Mouse (Mus musculus) heart, postnatal 0 days (tissue): ENCODE results near the gene Nr2f2. TPM values are rescaled to one million over a fixed set of nuclear protein-coding genes. Genes with fewer than 3 reads are reported as not detected.
A peak's percentile ranks its signal among the peaks of the same experiment; 100 is the strongest.

Experiments used
- ATAC-seq: fragments of 200-750 bp; cut with Nextera tagmentation; 2 replicates; pipeline ENCODE4 v1.8.0; 2017; ENCODE audit warnings: low read depth, moderate number of reproducible peaks, moderate library complexity; ENCODE audit not compliant: insufficient read depth
- DNase-seq: peaks from one replicate; pipeline ENCODE4 v3.0.0-alpha.2; 2016; ENCODE audit warnings: low spot score
- H3K27ac ChIP-seq: fragments of 300-500 bp; sonication (generic); 2 replicates; pipeline ENCODE4 v1.5.1; 2014; ENCODE audit warnings: low read depth, mild to moderate bottlenecking
- H3K27me3 ChIP-seq: fragments of 300-500 bp; sonication (generic); 2 replicates; pipeline ENCODE4 v1.6.1; 2014; ENCODE audit warnings: low read length, mixed read lengths; ENCODE audit not compliant: control insufficient read depth, insufficient read depth
- H3K36me3 ChIP-seq: fragments of 300-500 bp; sonication (generic); replicated peaks from 2 replicates; pipeline ENCODE4 v1.6.1; 2014; ENCODE audit warnings: low read length, mixed read lengths; ENCODE audit not compliant: control insufficient read depth, insufficient read depth
- H3K4me1 ChIP-seq: fragments of 300-500 bp; sonication (generic); 2 replicates; pipeline ENCODE4 v1.6.1; 2014; ENCODE audit warnings: antibody characterized with exemption; ENCODE audit not compliant: control insufficient read depth, insufficient read depth
- H3K4me2 ChIP-seq: fragments of 300-500 bp; sonication (generic); 2 replicates; pipeline ENCODE4 v1.6.1; 2014; ENCODE audit warnings: low read depth, mild to moderate bottlenecking, low read length, moderate library complexity
- H3K4me3 ChIP-seq: fragments of 300-500 bp; sonication (generic); 2 replicates; pipeline ENCODE4 v1.5.1; 2014; ENCODE audit warnings: low read depth, low read length
- H3K9ac ChIP-seq: fragments of 300-500 bp; sonication (generic); replicated peaks from 2 replicates; pipeline ENCODE4 v1.6.1; 2014; ENCODE audit warnings: low read depth, low read length, mixed read lengths
- H3K9me3 ChIP-seq: fragments of 300-500 bp; sonication (generic); replicated peaks from 2 replicates; pipeline ENCODE4 v1.6.1; 2016; ENCODE audit warnings: low read length; ENCODE audit not compliant: control insufficient read depth
- CTCF ChIP-seq: IDR thresholded peaks from 2 replicates; pipeline ENCODE4 v1.5.1; 2016; ENCODE audit warnings: antibody characterized with exemption, control low read depth, low read depth
- EP300 ChIP-seq: IDR thresholded peaks from 2 replicates; pipeline ENCODE4 v1.6.1; 2016; ENCODE audit warnings: antibody characterized with exemption, low read depth
- WGBS: fragments of 180-500 bp; shearing (Covaris S2); extraction: QIAGEN DNeasy Blood & Tissue Kit; methylation state at CpG from one replicate; pipeline ENCODE4 v1.1.7; 2014; 5-methylcytosine and 5-hydroxymethylcytosine counted together
- polyA plus RNA-seq: library from polyadenylated mRNA; unstranded; fragments of >200 nt; fragmentation: Nextera tagmentation; extraction: Ambion mirVana; gene quantifications from 2 replicates; pipeline ENCODE4 v1.2.1, GENCODE M21; 2015
- total RNA-seq: library from RNA; depleted of rRNA; stranded (reverse); fragments of >200 nt; gene quantifications from 2 replicates; pipeline ENCODE4 v1.2.3, GENCODE M21; 2014; ENCODE audit warnings: low replicate concordance

The Nr2f2 gene
- total and polyA plus RNA-seq, 2 experiments from 2014 or later, result 8.3 to 18.2 TPM

GRCm38 (mm10) chr7:70352617-70353016 lies 13.9 kb downstream of the Nr2f2 start:
- Histone ChIP-seq H3K4me1 (no peaks in the 10 kb centered on the region), H3K4me3 (0 out of 2 replicates have a peak overlapping the region, but pooled peaks have one; percentile 18), H3K4me2 (peak overlapping the region; percentile 96), H3K27ac (peak overlapping the region; percentile 20; the same call in 1 of the 2 replicates), H3K9me3 (no peaks in the 10 kb centered on the region), H3K36me3 (0 out of 2 replicates have a peak, but pooled peaks cover 9% of the 10 kb centered on the region), H3K9ac (no peak overlapping the region), H3K27me3 (peaks cover 80% of the 10 kb centered on the region)
- no peak for DNase-seq
- TF ChIP-seq EP300 (no peak), CTCF (no peak)
- no peak for ATAC-seq
- WGBS, result 26% methylated on average over 3 of the region's 3 CpGs

GRCm38 (mm10) chr7:70351981-70352560 lies 14.5 kb downstream of the Nr2f2 start:
- Histone ChIP-seq H3K4me2 (peak overlapping the region; percentile 96), H3K4me1 (no peaks in the 10 kb centered on the region), H3K36me3 (0 out of 2 replicates have a peak, but pooled peaks cover 6% of the 10 kb centered on the region), H3K4me3 (peak overlapping the region; percentile 74), H3K9me3 (no peaks in the 10 kb centered on the region), H3K9ac (peak overlapping the region; percentile 77; the same call in 1 of the 2 replicates), H3K27ac (peak overlapping the region; percentile 84; the same call in 1 of the 2 replicates), H3K27me3 (peaks cover 81% of the 10 kb centered on the region)
- ATAC-seq (no peak), DNase-seq (no peak)
- TF ChIP-seq EP300 (no peak), CTCF (no peak)
- 14% methylated on average over 1 of the region's 1 CpGs for WGBS

DNA sequence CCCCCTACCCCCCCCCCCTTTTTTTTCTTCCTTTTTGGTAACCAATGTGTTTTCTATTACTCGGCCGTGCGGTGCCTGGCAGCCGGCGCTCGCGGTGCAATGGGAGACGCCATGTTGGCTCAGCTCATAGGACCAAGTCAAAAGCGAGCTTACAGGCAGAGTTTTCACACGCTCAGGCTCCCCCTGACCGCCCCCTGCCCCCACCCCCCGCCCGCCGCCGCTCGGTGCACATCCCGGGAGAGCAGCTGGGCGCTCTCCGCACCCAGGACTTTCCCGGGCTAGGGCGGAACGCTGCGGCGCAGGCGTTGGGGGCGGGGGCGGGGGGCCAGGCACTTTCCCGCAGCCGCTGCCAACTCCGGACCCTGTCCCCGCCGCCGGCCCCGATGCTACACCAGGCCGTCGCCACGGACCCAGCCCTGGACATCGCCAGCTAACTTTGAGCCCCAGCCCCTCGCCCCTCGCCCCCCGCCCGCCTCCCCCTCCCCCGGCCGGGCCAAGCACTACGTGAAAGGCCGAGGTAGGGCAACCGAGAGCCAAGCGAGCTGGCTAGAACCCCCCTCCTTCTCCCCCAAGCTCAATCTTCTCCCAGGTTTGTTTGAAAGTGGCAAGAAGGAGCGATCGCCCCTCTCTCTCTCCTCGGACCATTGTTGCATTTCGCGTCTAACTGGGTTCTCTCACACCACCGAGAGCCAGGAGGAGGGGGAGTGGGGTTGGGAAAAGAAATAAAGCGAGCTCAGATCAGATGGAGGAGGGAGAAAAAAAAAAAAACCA lies 15.6 kb downstream of the Nr2f2 start:
- Histone ChIP-seq H3K36me3 (no peaks in the 10 kb centered on the region), H3K9me3 (no peaks in the 10 kb centered on the region), H3K9ac (peak overlapping the region; percentile 77), H3K27me3 (peaks cover 81% of the 10 kb centered on the region), H3K4me1 (no peaks in the 10 kb centered on the region), H3K4me3 (peak overlapping the region; percentile 74), H3K27ac (peak overlapping the region; percentile 84), H3K4me2 (peak overlapping the region; percentile 96)
- ATAC-seq, result peak; percentile 44; the same call in 1 of the 2 replicates
- no peak for DNase-seq
- WGBS, result under 1% methylated on average over 42 of the region's 55 CpGs
- TF ChIP-seq EP300, result no peak
- TF ChIP-seq CTCF, result no peak

DNA sequence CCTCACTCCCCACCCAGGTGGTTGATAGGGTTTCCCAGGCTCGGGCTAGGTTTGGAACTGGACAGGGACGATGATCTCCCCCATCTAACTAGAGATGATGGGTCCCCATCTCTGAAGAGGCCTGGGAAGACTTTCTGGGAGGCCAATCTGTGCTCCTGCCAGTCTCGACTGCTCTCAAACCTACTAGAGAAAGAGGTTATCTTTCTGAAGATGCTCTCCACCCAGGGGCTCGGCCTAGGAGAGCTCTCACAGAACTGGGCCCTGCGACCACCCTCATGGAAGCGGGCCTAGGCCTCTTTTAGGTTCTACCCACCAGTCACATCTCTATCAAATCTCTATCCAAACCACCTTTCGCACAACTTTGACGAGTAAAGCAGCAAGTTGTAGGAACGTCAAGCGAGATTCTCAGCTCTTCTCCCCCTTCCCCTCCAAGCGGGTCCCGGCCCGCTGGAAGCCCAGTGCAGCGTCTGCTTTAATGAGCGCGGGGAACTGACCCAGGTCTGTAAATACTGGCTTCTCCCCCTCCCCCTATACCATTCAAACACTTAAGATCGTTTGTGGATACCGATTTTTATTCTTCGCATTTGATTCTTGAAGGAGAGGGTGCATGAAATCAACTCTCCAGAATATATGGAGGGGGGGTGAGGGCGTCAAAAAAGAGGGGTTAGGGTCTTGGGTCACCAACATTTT lies 16.4 kb downstream of the Nr2f2 start:
- no peak for DNase-seq
- H3K36me3 ChIP-seq, result no peaks in the 10 kb centered on the region
- no peaks in the 10 kb centered on the region for H3K4me1 ChIP-seq
- H3K4me3 ChIP-seq, result peak overlapping the region; percentile 74
- peak overlapping the region; percentile 77; the same call in 1 of the 2 replicates for H3K9ac ChIP-seq
- no peak for TF ChIP-seq CTCF
- no peak for TF ChIP-seq EP300
- peaks cover 81% of the 10 kb centered on the region for H3K27me3 ChIP-seq
- no peaks in the 10 kb centered on the region for H3K9me3 ChIP-seq
- no peak for ATAC-seq
- WGBS, result 18% methylated on average over 20 of the region's 20 CpGs
- H3K4me2 ChIP-seq, result peak overlapping the region; percentile 96
- H3K27ac ChIP-seq, result 0 out of 2 replicates have a peak overlapping the region, but pooled peaks have one; percentile 3

DNA sequence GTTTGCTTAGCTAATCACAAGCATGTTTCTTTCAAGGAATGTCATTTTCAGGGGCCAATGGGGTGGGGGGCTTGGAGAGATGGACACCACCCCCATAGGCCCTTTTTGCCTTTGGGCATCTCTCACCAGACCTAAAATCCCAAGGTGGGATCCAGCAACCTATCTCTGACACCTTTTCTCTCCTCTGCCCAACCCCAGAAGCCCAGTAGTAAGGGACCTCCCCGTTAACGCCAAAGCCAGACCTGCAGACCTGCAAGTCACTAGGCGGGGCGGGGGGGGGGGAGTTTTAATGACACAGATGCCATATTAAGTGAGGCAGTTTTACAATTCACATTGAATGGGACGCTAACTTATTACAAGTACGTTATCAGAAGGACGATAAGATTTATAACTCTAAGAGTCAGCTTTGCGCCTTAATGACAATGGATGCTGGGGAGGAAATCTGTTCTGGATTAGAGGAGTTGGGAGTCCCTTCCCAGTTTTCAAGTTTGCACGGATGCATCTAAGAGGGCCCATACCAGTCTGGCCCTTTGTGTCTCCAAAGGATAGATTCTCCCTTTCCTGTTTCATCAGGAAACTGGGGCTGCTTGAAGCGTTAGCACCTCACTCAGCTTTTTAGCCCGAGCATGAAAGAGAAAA lies 17.4 kb downstream of the Nr2f2 start:
- ATAC-seq (no peak), DNase-seq (no peak)
- Histone ChIP-seq H3K4me3 (no peak overlapping the region), H3K4me1 (no peaks in the 10 kb centered on the region), H3K4me2 (peak overlapping the region; percentile 31; the same call in 1 of the 2 replicates), H3K27ac (peak overlapping the region; percentile 2; the same call in 1 of the 2 replicates), H3K9me3 (no peaks in the 10 kb centered on the region), H3K36me3 (no peaks in the 10 kb centered on the region), H3K9ac (no peak overlapping the region), H3K27me3 (peaks cover 83% of the 10 kb centered on the region)
- 18% methylated on average over 11 of the region's 11 CpGs for WGBS
- no peak for TF ChIP-seq CTCF
- TF ChIP-seq EP300, result no peak
